Mouse (Mus musculus) large intestine, adult 2 months (tissue): ENCODE results near the gene Mup10. TPM values are rescaled to one million over a fixed set of nuclear protein-coding genes. Genes with fewer than 3 reads are reported as not detected.
"Not testable (repeated sequence)": the region's sequence is repeated elsewhere in the genome, so short reads cannot be mapped to it uniquely, and the experiment has no call there.

Experiments
- DNase-seq: peaks from one replicate; pipeline ENCODE4 v3.0.0-alpha.2; 2012; ENCODE audit warnings: low read depth, low spot score
- WGBS: fragments of 180-500 bp; shearing (Covaris S2); methylation state at CpG from one replicate; pipeline ENCODE4 v1.1.7; 2018; 5-methylcytosine and 5-hydroxymethylcytosine counted together
- polyA plus RNA-seq: library from polyadenylated mRNA; depleted of rRNA; stranded (reverse); fragments of >200 nt; gene quantifications from 2 replicates; pipeline ENCODE4 v1.2.3, GENCODE M21; 2012; rRNA removed

Mup10 gene
- not detected in 2 replicates for polyA plus RNA-seq

- not testable (repeated sequence) for DNase-seq
- 83% methylated on average over 2 of the region's 2 CpGs for WGBS
Measured at GRCm38 (mm10) chr4:60582099-60582498, at the start of gene Mup10. Gene Mup10, minus strand, starts transcription at chr4:60582199.

Other genes with a start within 250 kb of the Mup10 start
- gene Mup9, start 160.2 kb downstream of the Mup10 start, polyA plus RNA-seq, result not detected in 2 replicates
- not detected in 2 replicates for gene Mup1, start 80.2 kb downstream of the Mup10 start, polyA plus RNA-seq
- not detected in 2 replicates for gene Mup11, start 80.2 kb upstream of the Mup10 start, polyA plus RNA-seq
- not detected in 2 replicates for gene Mup12, start 159.1 kb upstream of the Mup10 start, polyA plus RNA-seq
- gene Mup22, start 239.3 kb upstream of the Mup10 start, polyA plus RNA-seq, result not detected in 2 replicates